Mouse (Mus musculus): ENCODE results near the gene Rasgef1a.

Rasgef1a gene

GRCm38 (mm10) chr6:118076256-118076655, 65.0 kb downstream of the Rasgef1a start:
- DNase-seq (ENCODE audit: low read depth, low spot score): no peak
- Histone ChIP-seq H3K36me3 (ENCODE audit: control insufficient read depth, insufficient read depth, low read length, poor library complexity, severe bottlenecking) (no peaks in the 10 kb centered on the region), H3K27me3 (ENCODE audit: control insufficient read depth, insufficient read depth, low read length, poor library complexity, severe bottlenecking) (no peaks in the 10 kb centered on the region)

GRCm38 (mm10) chr6:118076748-118077147, 65.5 kb downstream of the Rasgef1a start:
- no peak for DNase-seq (ENCODE audit: low read depth, low spot score)

GRCm38 (mm10) chr6:118077421-118077820, 66.2 kb downstream of the Rasgef1a start:
- no peak for DNase-seq (ENCODE audit: low read depth, low spot score)
- no peaks in the 10 kb centered on the region for H3K27me3 ChIP-seq (ENCODE audit: control insufficient read depth, insufficient read depth, low read length, poor library complexity, severe bottlenecking)
- no peaks in the 10 kb centered on the region for H3K36me3 ChIP-seq (ENCODE audit: control insufficient read depth, insufficient read depth, low read length, poor library complexity, severe bottlenecking)

More at GRCm38 (mm10) chr6:118076748-118077147, 65.5 kb downstream of the Rasgef1a start:
- Histone ChIP-seq H3K27me3 (ENCODE audit: control insufficient read depth, insufficient read depth, low read length, poor library complexity, severe bottlenecking) (no peaks in the 10 kb centered on the region), H3K36me3 (ENCODE audit: control insufficient read depth, insufficient read depth, low read length, poor library complexity, severe bottlenecking) (no peaks in the 10 kb centered on the region)

- Histone ChIP-seq H3K27me3 (ENCODE audit: control insufficient read depth, insufficient read depth, low read length, poor library complexity, severe bottlenecking) (no peaks in the 10 kb centered on the region), H3K36me3 (ENCODE audit: control insufficient read depth, insufficient read depth, low read length, poor library complexity, severe bottlenecking) (no peaks in the 10 kb centered on the region)
- no peak for DNase-seq (ENCODE audit: low read depth, low spot score)
These were observed 67.5 kb downstream of the Rasgef1a start for GRCm38 (mm10) chr6:118078751-118079150.

- no peaks in the 10 kb centered on the region for H3K27me3 ChIP-seq (ENCODE audit: control insufficient read depth, insufficient read depth, low read length, poor library complexity, severe bottlenecking)
- no peak for DNase-seq (ENCODE audit: low read depth, low spot score)
- H3K36me3 ChIP-seq (ENCODE audit: control insufficient read depth, insufficient read depth, low read length, poor library complexity, severe bottlenecking): no peaks in the 10 kb centered on the region
These were observed 68.1 kb downstream of the Rasgef1a start for GRCm38 (mm10) chr6:118079292-118079691.

GRCm38 (mm10) chr6:118079762-118080465, 68.7 kb downstream of the Rasgef1a start:
- no peaks in the 10 kb centered on the region for H3K36me3 ChIP-seq (ENCODE audit: control insufficient read depth, insufficient read depth, low read length, poor library complexity, severe bottlenecking)
- no peak for DNase-seq (ENCODE audit: low read depth, low spot score)
- H3K27me3 ChIP-seq (ENCODE audit: control insufficient read depth, insufficient read depth, low read length, poor library complexity, severe bottlenecking): no peaks in the 10 kb centered on the region

GRCm38 (mm10) chr6:118080711-118081110, 69.5 kb downstream of the Rasgef1a start:
- no peak for DNase-seq (ENCODE audit: low read depth, low spot score)
- Histone ChIP-seq H3K36me3 (ENCODE audit: control insufficient read depth, insufficient read depth, low read length, poor library complexity, severe bottlenecking) (no peaks in the 10 kb centered on the region), H3K27me3 (ENCODE audit: control insufficient read depth, insufficient read depth, low read length, poor library complexity, severe bottlenecking) (no peaks in the 10 kb centered on the region)

GRCm38 (mm10) chr6:118082384-118082783, 71.1 kb downstream of the Rasgef1a start:
- Histone ChIP-seq H3K36me3 (ENCODE audit: control insufficient read depth, insufficient read depth, low read length, poor library complexity, severe bottlenecking) (no peaks in the 10 kb centered on the region), H3K27me3 (ENCODE audit: control insufficient read depth, insufficient read depth, low read length, poor library complexity, severe bottlenecking) (no peaks in the 10 kb centered on the region)
- DNase-seq (ENCODE audit: low read depth, low spot score): no peak

- no peak for DNase-seq (ENCODE audit: low read depth, low spot score)
- H3K27me3 ChIP-seq (ENCODE audit: control insufficient read depth, insufficient read depth, low read length, poor library complexity, severe bottlenecking): no peaks in the 10 kb centered on the region
- H3K36me3 ChIP-seq (ENCODE audit: control insufficient read depth, insufficient read depth, low read length, poor library complexity, severe bottlenecking): no peaks in the 10 kb centered on the region
These were observed 72.4 kb downstream of the Rasgef1a start for GRCm38 (mm10) chr6:118083608-118084007.

GRCm38 (mm10) chr6:118084596-118084995, 73.4 kb downstream of the Rasgef1a start:
- H3K36me3 ChIP-seq (ENCODE audit: control insufficient read depth, insufficient read depth, low read length, poor library complexity, severe bottlenecking): no peaks in the 10 kb centered on the region
- no peaks in the 10 kb centered on the region for H3K27me3 ChIP-seq (ENCODE audit: control insufficient read depth, insufficient read depth, low read length, poor library complexity, severe bottlenecking)
- DNase-seq (ENCODE audit: low read depth, low spot score): no peak

GRCm38 (mm10) chr6:118087955-118088354, 76.7 kb downstream of the Rasgef1a start:
- no peak for DNase-seq (ENCODE audit: low read depth, low spot score)
- Histone ChIP-seq H3K36me3 (ENCODE audit: control insufficient read depth, insufficient read depth, low read length, poor library complexity, severe bottlenecking) (no peaks in the 10 kb centered on the region), H3K27me3 (ENCODE audit: control insufficient read depth, insufficient read depth, low read length, poor library complexity, severe bottlenecking) (no peaks in the 10 kb centered on the region)

GRCm38 (mm10) chr6:118088750-118089440, 77.7 kb downstream of the Rasgef1a start:
- no peak for DNase-seq (ENCODE audit: low read depth, low spot score)
- Histone ChIP-seq H3K27me3 (ENCODE audit: control insufficient read depth, insufficient read depth, low read length, poor library complexity, severe bottlenecking) (no peaks in the 10 kb centered on the region), H3K36me3 (ENCODE audit: control insufficient read depth, insufficient read depth, low read length, poor library complexity, severe bottlenecking) (no peaks in the 10 kb centered on the region)

GRCm38 (mm10) chr6:118090827-118091226, 79.6 kb downstream of the Rasgef1a start:
- no peaks in the 10 kb centered on the region for H3K27me3 ChIP-seq (ENCODE audit: control insufficient read depth, insufficient read depth, low read length, poor library complexity, severe bottlenecking)
- H3K36me3 ChIP-seq (ENCODE audit: control insufficient read depth, insufficient read depth, low read length, poor library complexity, severe bottlenecking): no peaks in the 10 kb centered on the region
- DNase-seq (ENCODE audit: low read depth, low spot score): no peak

- H3K27me3 ChIP-seq (ENCODE audit: control insufficient read depth, insufficient read depth, low read length, poor library complexity, severe bottlenecking): no peaks in the 10 kb centered on the region
- no peaks in the 10 kb centered on the region for H3K36me3 ChIP-seq (ENCODE audit: control insufficient read depth, insufficient read depth, low read length, poor library complexity, severe bottlenecking)
- DNase-seq (ENCODE audit: low read depth, low spot score): no peak
These were observed 86.6 kb downstream of the Rasgef1a start for GRCm38 (mm10) chr6:118097765-118098365.

- Histone ChIP-seq H3K27me3 (ENCODE audit: control insufficient read depth, insufficient read depth, low read length, poor library complexity, severe bottlenecking) (no peaks in the 10 kb centered on the region), H3K36me3 (ENCODE audit: control insufficient read depth, insufficient read depth, low read length, poor library complexity, severe bottlenecking) (no peaks in the 10 kb centered on the region)
- peak; percentile 21 for DNase-seq (ENCODE audit: low read depth, low spot score)
These were observed 88.1 kb downstream of the Rasgef1a start for GRCm38 (mm10) chr6:118099311-118099802.
